22 mouse cellular contexts compared by ENCODE assay signal in the genomic region with DNA sequence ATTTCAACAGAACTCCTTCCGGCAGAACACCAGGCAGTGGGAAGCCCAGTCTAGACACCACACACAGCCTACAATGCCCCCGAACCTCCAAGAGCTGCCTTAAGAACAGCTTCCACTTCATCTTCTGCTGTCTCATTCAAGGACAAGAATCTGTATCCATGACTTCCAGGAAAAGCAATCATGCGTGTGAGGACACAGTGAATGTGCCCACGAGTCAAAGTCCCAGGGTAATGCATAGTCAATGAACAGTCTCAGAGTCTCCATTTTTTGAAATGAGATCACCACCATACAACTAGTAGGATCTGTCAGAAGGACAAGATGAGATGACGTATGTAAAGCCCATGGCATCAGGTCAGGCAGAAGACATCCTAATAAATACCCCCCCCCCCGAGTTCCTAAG. TPM values are rescaled to one million over a fixed set of nuclear protein-coding genes. Genes with fewer than 3 reads are reported as not detected.
DNase-seq lines count a peak whose midpoint lies in the region; ATAC-seq lines count a peak whose summit lies in the region.
"Had no signal": no experiment of that assay in that cellular context is flagged by ENCODE, and none has a peak within 500 bp of the region (broad histone marks: within the 10 kb centered on the region; RNA-seq: fewer than 3 reads in every experiment).

No protein-coding gene starts in this region.

- H3K4me3 ChIP-seq in hindbrain, embryonic 16.5 days (ENCODE audit: low read length) = no peak overlapping the region
- no peak overlapping the region for H3K4me3 ChIP-seq in hindbrain, embryonic 13.5 days
- H3K4me3 ChIP-seq in kidney, embryonic 14.5 days (ENCODE audit: low read length) = no peak overlapping the region
- H3K4me3 ChIP-seq in kidney, embryonic 16.5 days (ENCODE audit: low read length) = no peak overlapping the region
- H3K4me3 ChIP-seq: forebrain, embryonic 10.5 days; forebrain, embryonic 13.5 days had no signal

- WGBS in hindbrain, embryonic 16.5 days = 60% methylated on average over 6 of the region's 6 CpGs
- 56% methylated on average over 6 of the region's 6 CpGs for WGBS in hindbrain, embryonic 13.5 days
- WGBS in kidney, embryonic 14.5 days = 82% methylated on average over 6 of the region's 6 CpGs
- WGBS in kidney, embryonic 16.5 days = 80% methylated on average over 6 of the region's 6 CpGs

- H3K36me3 ChIP-seq in hindbrain, embryonic 16.5 days (ENCODE audit: control insufficient read depth, insufficient read depth, low read length) = no peaks in the 10 kb centered on the region
- no peaks in the 10 kb centered on the region for H3K36me3 ChIP-seq in hindbrain, embryonic 13.5 days
- H3K36me3 ChIP-seq in kidney, embryonic 14.5 days (ENCODE audit: control insufficient read depth, insufficient read depth, low read length) = no peaks in the 10 kb centered on the region
- H3K36me3 ChIP-seq in kidney, embryonic 16.5 days (ENCODE audit: insufficient read depth, low read length) = no peaks in the 10 kb centered on the region
- H3K36me3 ChIP-seq: forebrain, embryonic 10.5 days had no signal

- no peak overlapping the region for H3K4me2 ChIP-seq in hindbrain, embryonic 16.5 days (ENCODE audit: low read length)
- H3K4me2 ChIP-seq in hindbrain, embryonic 13.5 days = no peak overlapping the region
- no peak overlapping the region for H3K4me2 ChIP-seq in kidney, embryonic 14.5 days (replicated peaks; ENCODE audit: low read depth, low read length)
- no peak overlapping the region for H3K4me2 ChIP-seq in kidney, embryonic 16.5 days (replicated peaks; ENCODE audit: low read depth, low read length)
- H3K4me2 ChIP-seq: forebrain, embryonic 13.5 days; heart, embryonic 11.5 days; hindbrain, embryonic 14.5 days had no signal

- no peaks in the 10 kb centered on the region for H3K9me3 ChIP-seq in hindbrain, embryonic 16.5 days (ENCODE audit: control insufficient read depth, low read length)
- H3K9me3 ChIP-seq in hindbrain, embryonic 13.5 days = no peaks in the 10 kb centered on the region
- no peaks in the 10 kb centered on the region for H3K9me3 ChIP-seq in kidney, embryonic 14.5 days (ENCODE audit: control insufficient read depth, low read length)
- H3K9me3 ChIP-seq in kidney, embryonic 16.5 days (ENCODE audit: low read length) = no peaks in the 10 kb centered on the region
- H3K9me3 ChIP-seq: forebrain, embryonic 10.5 days; forebrain, embryonic 13.5 days had no signal

- H3K4me1 ChIP-seq in hindbrain, embryonic 16.5 days (ENCODE audit: control insufficient read depth, insufficient read depth, low read depth, low read length) = no peaks in the 10 kb centered on the region
- no peaks in the 10 kb centered on the region; the same call in 1 of the 2 replicates for H3K4me1 ChIP-seq in hindbrain, embryonic 13.5 days (replicated peaks)
- no peaks in the 10 kb centered on the region for H3K4me1 ChIP-seq in kidney, embryonic 14.5 days (ENCODE audit: control insufficient read depth, insufficient read depth, low read length)
- H3K4me1 ChIP-seq in kidney, embryonic 16.5 days (ENCODE audit: insufficient read depth, low read length) = peaks cover 4% of the 10 kb centered on the region; the same call in 1 of the 2 replicates

- no peak overlapping the region for H3K9ac ChIP-seq in hindbrain, embryonic 16.5 days (ENCODE audit: low read depth, low read length)
- no peak overlapping the region for H3K9ac ChIP-seq in hindbrain, embryonic 13.5 days
- no peak overlapping the region for H3K9ac ChIP-seq in kidney, embryonic 14.5 days (ENCODE audit: low read depth, low read length)
- H3K9ac ChIP-seq in kidney, embryonic 16.5 days (replicated peaks; ENCODE audit: low read length) = no peak overlapping the region
- H3K9ac ChIP-seq: forebrain, embryonic 13.5 days; hindbrain, embryonic 14.5 days had no signal

- no peak overlapping the region for H3K27ac ChIP-seq in hindbrain, embryonic 16.5 days (ENCODE audit: low read depth, low read length)
- H3K27ac ChIP-seq in hindbrain, embryonic 13.5 days = no peak overlapping the region
- H3K27ac ChIP-seq in kidney, embryonic 14.5 days (ENCODE audit: low read depth, low read length) = no peak overlapping the region
- H3K27ac ChIP-seq in kidney, embryonic 16.5 days (ENCODE audit: low read length) = no peak overlapping the region
- H3K27ac ChIP-seq: forebrain, embryonic 10.5 days; forebrain, embryonic 13.5 days; hindbrain, embryonic 14.5 days had no signal

- no peaks in the 10 kb centered on the region for H3K27me3 ChIP-seq in hindbrain, embryonic 16.5 days (replicated peaks; ENCODE audit: control insufficient read depth, insufficient read depth, low read length)
- H3K27me3 ChIP-seq in hindbrain, embryonic 13.5 days = no peaks in the 10 kb centered on the region
- no peaks in the 10 kb centered on the region for H3K27me3 ChIP-seq in kidney, embryonic 14.5 days (ENCODE audit: control insufficient read depth, insufficient read depth, low read length)
- no peaks in the 10 kb centered on the region for H3K27me3 ChIP-seq in kidney, embryonic 16.5 days (ENCODE audit: insufficient read depth, low read length)
- H3K27me3 ChIP-seq: forebrain, embryonic 13.5 days had no signal

- ATAC-seq in hindbrain, embryonic 16.5 days = 0 out of 2 replicates have a peak, but pooled peaks have one; percentile 30
- no peak for ATAC-seq in hindbrain, embryonic 13.5 days (ENCODE audit: low FRiP score)
- no peak for ATAC-seq in kidney, embryonic 14.5 days (ENCODE audit: low FRiP score, low TSS enrichment)
- ATAC-seq in kidney, embryonic 16.5 days (ENCODE audit: low FRiP score, low TSS enrichment) = no peak
- ATAC-seq: activated CD4-positive, CD25-positive, alpha-beta regulatory T cell, adult 4 months; forebrain, embryonic 13.5 days; forebrain, embryonic 16.5 days had no signal

- peak; percentile 60 for DNase-seq in kidney, adult 18-20 months
- peak; percentile 59 for DNase-seq in kidney, adult 9 months
- no peak for DNase-seq in embryo, embryonic 9.5 days (ENCODE audit: extremely low spot score)
- DNase-seq in thymus, postnatal 0 days (ENCODE audit: low spot score) = no peak
- DNase-seq: adrenal gland, adult 8-10 months; adrenal gland, postnatal 25 days; cerebellum, adult 11-12 months; cerebellum, adult 8-10 months; cerebellum, postnatal 10 days; cerebellum, postnatal 36 days; embryo, embryonic 11 days; gastrocnemius, postnatal 14 days had no signal

RNA-seq across cellular contexts. Expression of a gene that starts 51.4 kb away (rescaled TPM):
- 19.4 and 20.9 TPM in 2 replicates for polyA plus RNA-seq in hindbrain, embryonic 16.5 days (2015; fragmentation: Nextera tagmentation; extraction: Ambion mirVana)
- 24.3 and 25.2 TPM in 2 replicates for polyA plus RNA-seq in hindbrain, embryonic 13.5 days (2015; fragmentation: Nextera tagmentation; extraction: Ambion mirVana)
- polyA plus RNA-seq in kidney, embryonic 14.5 days (2014; fragmentation: Nextera tagmentation; extraction: Ambion mirVana) = 29.6 and 35.9 TPM in 2 replicates
- 31.3 and 35.1 TPM in 2 replicates for polyA plus RNA-seq in kidney, embryonic 16.5 days (2015; fragmentation: Nextera tagmentation; extraction: Ambion mirVana)
- 31.5 and 31.9 TPM in 2 replicates for polyA plus RNA-seq in thymus, postnatal 0 days (2015; fragmentation: Nextera tagmentation; extraction: Ambion mirVana)

Comparison
In these comparisons a context has a peak if more than half of its experiments do, and no peak if none do; other contexts are left out.
1. DNase-seq: peak in kidney, adult 18-20 months (single experiment) and kidney, adult 9 months (single experiment); none in embryo, embryonic 9.5 days (single experiment) and thymus, postnatal 0 days (single experiment).